Mouse (Mus musculus) limb, embryonic 14.5 days (tissue): ENCODE results near the gene Rbfox3. TPM values are rescaled to one million over a fixed set of nuclear protein-coding genes. Genes with fewer than 3 reads are reported as not detected.

Experiments used
- ATAC-seq: fragments of 200-750 bp; cut with Nextera tagmentation; 2 replicates; pipeline ENCODE4 v1.8.0; 2017; ENCODE audit warnings: low read depth, moderate number of reproducible peaks, moderate TSS enrichment; ENCODE audit not compliant: low FRiP score
- DNase-seq: peaks from one replicate; pipeline ENCODE4 v3.0.0-alpha.2; 2015; ENCODE audit warnings: low spot score
- H3K27ac ChIP-seq: fragments of 300-500 bp; sonication (generic); replicated peaks from 2 replicates; pipeline ENCODE4 v1.5.1; 2014; ENCODE audit warnings: low read depth, mild to moderate bottlenecking, low read length, moderate library complexity, mixed read lengths
- H3K27me3 ChIP-seq: fragments of 300-500 bp; sonication (generic); 2 replicates; pipeline ENCODE4 v1.6.1; 2014; ENCODE audit warnings: low read length, mixed read lengths; ENCODE audit not compliant: control insufficient read depth, insufficient read depth
- H3K36me3 ChIP-seq: fragments of 300-500 bp; sonication (generic); 2 replicates; pipeline ENCODE4 v1.6.1; 2014; ENCODE audit warnings: mild to moderate bottlenecking, low read length, moderate library complexity, mixed read lengths; ENCODE audit not compliant: control insufficient read depth, insufficient read depth
- H3K4me1 ChIP-seq: fragments of 300-500 bp; sonication (generic); 2 replicates; pipeline ENCODE4 v1.6.1; 2014; ENCODE audit warnings: antibody characterized with exemption, low read length, mixed read lengths; ENCODE audit not compliant: control insufficient read depth, insufficient read depth
- H3K4me2 ChIP-seq: fragments of 300-500 bp; sonication (generic); replicated peaks from 2 replicates; pipeline ENCODE4 v1.6.1; 2014; ENCODE audit warnings: low read depth, mild to moderate bottlenecking, low read length, moderate library complexity; ENCODE audit not compliant: severe bottlenecking
- H3K4me3 ChIP-seq: fragments of 300-500 bp; sonication (generic); replicated peaks from 2 replicates; pipeline ENCODE4 v1.5.1; 2014; ENCODE audit warnings: low read length
- H3K9ac ChIP-seq: fragments of 300-500 bp; sonication (generic); 2 replicates; pipeline ENCODE4 v1.6.1; 2014; ENCODE audit warnings: mild to moderate bottlenecking, low read depth, low read length, moderate library complexity; ENCODE audit not compliant: severe bottlenecking
- H3K9me3 ChIP-seq: fragments of 300-500 bp; sonication (generic); 2 replicates; pipeline ENCODE4 v1.6.1; 2016; ENCODE audit warnings: low read length; ENCODE audit not compliant: control insufficient read depth
- POLR2A ChIP-seq: fragments of 200-500 bp; IDR thresholded peaks from 2 replicates; pipeline ENCODE4 v1.8.0; 2012; ENCODE audit warnings: inconsistent platforms, mild to moderate bottlenecking, moderate library complexity, borderline replicate concordance; ENCODE audit not compliant: insufficient read depth, insufficient read length; ENCODE audit errors: extremely low read depth
- WGBS: fragments of 180-500 bp; shearing (Covaris S2); extraction: QIAGEN DNeasy Blood & Tissue Kit; methylation state at CpG from one replicate; pipeline ENCODE4 v1.1.7; 2014; 5-methylcytosine and 5-hydroxymethylcytosine counted together
- polyA plus RNA-seq, 2 experiments: library from polyadenylated mRNA; depleted of rRNA in 1 of 2; stranded (reverse) in 1 of 2; unstranded in 1 of 2; fragments of >200 nt; fragmentation: Nextera tagmentation in 1 of 2; extraction: Ambion mirVana in 1 of 2; gene quantifications; 2 replicates each; pipeline versions ENCODE4 v1.2.1 to v1.2.3; 2012 to 2014

The Rbfox3 gene
- polyA plus RNA-seq, 2 experiments = 0.43 to 0.44 TPM

GRCm38 (mm10) chr11:118892876-118893275, 18.5 kb downstream of the Rbfox3 start:
- no peak for TF ChIP-seq POLR2A

GRCm38 (mm10) chr11:118891516-118891915, 19.9 kb downstream of the Rbfox3 start:
- WGBS = 82% methylated on average over 15 of the region's 15 CpGs
- DNase-seq = no peak
- Histone ChIP-seq H3K4me3 (no peak overlapping the region), H3K9me3 (no peaks in the 10 kb centered on the region), H3K36me3 (no peaks in the 10 kb centered on the region), H3K27ac (no peak overlapping the region), H3K27me3 (no peaks in the 10 kb centered on the region), H3K4me2 (no peak overlapping the region), H3K9ac (no peak overlapping the region), H3K4me1 (no peaks in the 10 kb centered on the region)
- no peak for TF ChIP-seq POLR2A
- ATAC-seq = no peak

More at GRCm38 (mm10) chr11:118892876-118893275, 18.5 kb downstream of the Rbfox3 start:
- WGBS = 79% methylated on average over 5 of the region's 5 CpGs
- DNase-seq (no peak), ATAC-seq (no peak)
- H3K9ac ChIP-seq = no peak overlapping the region
- H3K27me3 ChIP-seq = no peaks in the 10 kb centered on the region
- no peak overlapping the region for H3K27ac ChIP-seq
- no peaks in the 10 kb centered on the region for H3K9me3 ChIP-seq
- H3K4me1 ChIP-seq = no peaks in the 10 kb centered on the region
- no peak overlapping the region for H3K4me3 ChIP-seq
- no peaks in the 10 kb centered on the region for H3K36me3 ChIP-seq
- H3K4me2 ChIP-seq = no peak overlapping the region

GRCm38 (mm10) chr11:118890992-118891398, 20.4 kb downstream of the Rbfox3 start:
- H3K9ac ChIP-seq = no peak overlapping the region
- no peak overlapping the region for H3K27ac ChIP-seq
- ATAC-seq = no peak
- WGBS = 82% methylated on average over 15 of the region's 16 CpGs
- H3K4me1 ChIP-seq = no peaks in the 10 kb centered on the region
- H3K9me3 ChIP-seq = no peaks in the 10 kb centered on the region
- TF ChIP-seq POLR2A = no peak
- DNase-seq = no peak
- no peak overlapping the region for H3K4me3 ChIP-seq
- H3K36me3 ChIP-seq = no peaks in the 10 kb centered on the region
- H3K27me3 ChIP-seq = no peaks in the 10 kb centered on the region
- no peak overlapping the region for H3K4me2 ChIP-seq

GRCm38 (mm10) chr11:118890474-118890873, 20.9 kb downstream of the Rbfox3 start:
- Histone ChIP-seq H3K9ac (no peak overlapping the region), H3K4me3 (no peak overlapping the region), H3K4me1 (no peaks in the 10 kb centered on the region), H3K4me2 (no peak overlapping the region), H3K27ac (no peak overlapping the region), H3K9me3 (no peaks in the 10 kb centered on the region), H3K27me3 (no peaks in the 10 kb centered on the region), H3K36me3 (no peaks in the 10 kb centered on the region)
- ATAC-seq (no peak), DNase-seq (no peak)
- no peak for TF ChIP-seq POLR2A
- WGBS = 52% methylated on average over 5 of the region's 5 CpGs

GRCm38 (mm10) chr11:118889500-118889899, 21.9 kb downstream of the Rbfox3 start:
- H3K4me3 ChIP-seq = no peak overlapping the region
- no peaks in the 10 kb centered on the region for H3K4me1 ChIP-seq
- DNase-seq (no peak), ATAC-seq (no peak)
- H3K4me2 ChIP-seq = no peak overlapping the region
- TF ChIP-seq POLR2A = no peak
- H3K9ac ChIP-seq = no peak overlapping the region
- WGBS = 80% methylated on average over 4 of the region's 4 CpGs
- H3K27ac ChIP-seq = no peak overlapping the region
- H3K9me3 ChIP-seq = no peaks in the 10 kb centered on the region
- H3K27me3 ChIP-seq = no peaks in the 10 kb centered on the region
- no peaks in the 10 kb centered on the region for H3K36me3 ChIP-seq

- Histone ChIP-seq H3K4me3 (no peak overlapping the region), H3K4me1 (no peaks in the 10 kb centered on the region), H3K9ac (no peak overlapping the region), H3K27me3 (no peaks in the 10 kb centered on the region), H3K27ac (no peak overlapping the region), H3K9me3 (no peaks in the 10 kb centered on the region), H3K4me2 (no peak overlapping the region), H3K36me3 (no peaks in the 10 kb centered on the region)
- no peak for TF ChIP-seq POLR2A
- whole genome bisulfite sequencing = 74% methylated on average over 8 of the region's 8 CpGs
- DNase-seq (no peak), ATAC-seq (no peak)
These were observed 23.0 kb downstream of the Rbfox3 start for GRCm38 (mm10) chr11:118888426-118888825.
